Mouse (Mus musculus) skeletal muscle tissue, postnatal 0 days (tissue): Measurements from ENCODE around the gene Kif24. TPM values are rescaled to one million over a fixed set of nuclear protein-coding genes. Genes with fewer than 3 reads are reported as not detected.

Experiments used
- polyA plus RNA-seq: library from polyadenylated mRNA; unstranded; fragments of >200 nt; fragmentation: Nextera tagmentation; extraction: Ambion mirVana; gene quantifications from 2 replicates; pipeline ENCODE4 v1.2.1, GENCODE M21; 2015

The Kif24 gene
- 1.9 and 2.5 TPM in 2 replicates for polyA plus RNA-seq

GRCm38 (mm10) chr4:41464345-41465286, at the start of gene Kif24, which contains the start of gene Nudt2:
Gene Kif24, minus strand, starts transcription at chr4:41464887.
Gene Nudt2, plus strand, starts transcription at chr4:41465151.

GRCm38 (mm10) chr4:41502986-41503412, 38.3 kb upstream of the Kif24 start, which contains the start of gene AI464131:
Gene AI464131, minus strand, starts transcription at chr4:41503076.

GRCm38 (mm10) chr4:41348584-41349198, 116.0 kb downstream of the Kif24 start, which contains the start of gene Ubap1:
Gene Ubap1, plus strand, starts transcription at chr4:41348996.

Other genes starting within 250 kb of the Kif24 start
- 44.9 and 49.9 TPM in 2 replicates for gene Ubap2, start 189.7 kb downstream of the Kif24 start, polyA plus RNA-seq
- gene Dcaf12, start 150.0 kb downstream of the Kif24 start, polyA plus RNA-seq: 31.7 and 32.0 TPM in 2 replicates
- 36.6 and 42.9 TPM in 2 replicates for gene Ubap1, start 115.9 kb downstream of the Kif24 start, polyA plus RNA-seq
- gene Nudt2, start 264 bp upstream of the Kif24 start, polyA plus RNA-seq: 45.8 and 49.9 TPM in 2 replicates
- gene AI464131, start 38.2 kb upstream of the Kif24 start, polyA plus RNA-seq: 34.0 and 35.5 TPM in 2 replicates
- gene 1110017D15Rik, start 52.4 kb upstream of the Kif24 start, polyA plus RNA-seq: 0.22 and 0.44 TPM in 2 replicates
- gene Fam219a, start 104.7 kb upstream of the Kif24 start, polyA plus RNA-seq: 4.0 and 5.8 TPM in 2 replicates
- 11.0 and 17.3 TPM in 2 replicates for gene Dnaic1, start 104.9 kb upstream of the Kif24 start, polyA plus RNA-seq
- 56.7 and 60.0 TPM in 2 replicates for gene Enho, start 175.4 kb upstream of the Kif24 start, polyA plus RNA-seq
- 5.4 and 5.6 TPM in 2 replicates for gene Cntfr, start 232.2 kb upstream of the Kif24 start, polyA plus RNA-seq
- gene Il11ra1, start 235.1 kb upstream of the Kif24 start, polyA plus RNA-seq: 143 and 149 TPM in 2 replicates
- 49.8 and 50.6 TPM in 2 replicates for gene Rpp25l, start 248.6 kb upstream of the Kif24 start, polyA plus RNA-seq